Mouse (Mus musculus): ENCODE measurements around the gene Fam13c. TPM values are rescaled to one million over a fixed set of nuclear protein-coding genes. Genes with fewer than 3 reads are reported as not detected.

Gene Fam13c
- polyA plus RNA-seq, 1 experiment, result 22.4 TPM

DNA sequence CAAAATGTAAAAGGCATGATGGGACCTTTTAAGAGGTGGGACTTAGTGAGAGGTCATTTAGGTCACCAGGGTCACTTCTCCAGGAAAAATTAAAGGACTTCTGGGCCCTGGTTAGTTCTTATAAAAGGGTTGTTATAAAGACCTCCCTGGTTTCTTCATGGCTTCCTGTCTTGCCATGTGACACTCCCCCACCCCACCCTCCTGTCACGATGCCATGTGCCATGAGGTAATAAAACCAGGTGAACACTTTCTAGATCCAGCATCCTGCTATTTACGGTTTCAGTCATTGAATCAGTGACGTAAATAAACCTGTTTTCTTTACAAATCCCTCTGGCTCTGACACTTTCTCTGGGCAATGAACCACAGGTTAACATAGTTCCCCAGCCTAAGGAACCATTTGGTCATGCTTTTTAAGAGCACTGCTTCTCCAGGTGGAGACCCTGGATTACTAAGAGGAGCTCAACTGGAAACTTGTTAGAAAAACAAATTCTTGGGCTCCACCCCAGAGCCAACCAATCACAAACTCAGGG lies 146.7 kb downstream of the Fam13c start:
- Histone ChIP-seq H3K9ac (ENCODE audit: low read depth, poor library complexity, severe bottlenecking) (no peak overlapping the region), H3K4me1 (ENCODE audit: control insufficient read depth, insufficient read depth, low read length) (no peaks in the 10 kb centered on the region), H3K27ac (ENCODE audit: insufficient read depth, low read length) (no peak overlapping the region), H3K4me3 (ENCODE audit: low read depth, low read length) (no peak overlapping the region), H3K9me3 (replicated peaks; ENCODE audit: control insufficient read depth, insufficient read depth, low read length, poor library complexity, severe bottlenecking) (no peaks in the 10 kb centered on the region), H3K36me3 (ENCODE audit: control insufficient read depth, insufficient read depth, low read length, poor library complexity, severe bottlenecking) (no peaks in the 10 kb centered on the region), H3K27me3 (ENCODE audit: control insufficient read depth, insufficient read depth, low read length, poor library complexity, severe bottlenecking) (no peaks in the 10 kb centered on the region)
- TF ChIP-seq CTCF (IDR thresholded peaks at IDR 0.05; ENCODE audit: low read depth, low read length), result no peak
- no peak for TF ChIP-seq POLR2A (IDR thresholded peaks at IDR 0.05; ENCODE audit: insufficient read depth, low read length)
- TF ChIP-seq EP300 (IDR thresholded peaks at IDR 0.05; ENCODE audit: insufficient read depth, low read depth, low read length), result no peak

DNA sequence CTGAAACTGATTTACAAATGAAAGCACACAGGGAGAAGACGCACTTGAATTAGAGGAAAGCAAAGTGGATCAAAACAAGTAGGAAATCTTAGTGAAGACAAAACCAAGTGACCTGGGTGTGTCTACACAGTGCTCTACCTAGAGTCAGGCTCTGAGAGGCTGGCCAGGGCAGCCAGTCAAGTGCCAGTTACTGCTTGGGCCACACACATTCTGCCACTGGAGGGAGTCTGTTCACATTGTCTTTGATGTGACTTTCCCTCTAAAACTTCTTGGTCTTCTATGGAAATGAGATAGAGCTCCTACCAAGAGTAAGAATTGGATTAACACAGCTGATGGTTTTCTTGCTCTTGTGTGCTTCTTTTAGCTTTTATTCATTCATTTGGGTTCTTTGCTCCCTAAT lies 153.7 kb downstream of the Fam13c start:
- no peaks in the 10 kb centered on the region for H3K36me3 ChIP-seq (ENCODE audit: control insufficient read depth, insufficient read depth, low read length, poor library complexity, severe bottlenecking)

DNA sequence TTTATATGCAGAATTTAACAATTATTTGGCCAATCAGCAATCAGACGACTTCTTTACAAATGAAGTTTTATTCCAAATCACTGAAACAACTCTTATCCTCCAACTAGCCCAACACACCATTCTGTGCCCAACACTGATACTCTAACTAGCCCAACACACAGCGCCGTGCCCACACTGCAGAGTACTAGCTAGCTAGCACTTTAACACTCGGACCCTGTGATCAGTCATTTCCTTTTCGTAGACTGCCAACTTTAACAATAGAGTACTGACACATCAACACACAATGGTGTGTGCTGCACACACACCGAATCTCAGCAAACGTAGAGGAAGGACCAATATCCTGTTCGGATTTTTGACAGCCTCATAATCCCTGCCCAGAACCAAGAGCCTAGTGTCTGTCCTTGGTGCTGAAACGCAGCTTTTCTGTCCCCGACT lies 157.8 kb downstream of the Fam13c start:
- no peak overlapping the region for H3K27ac ChIP-seq (ENCODE audit: insufficient read depth, low read length)

More for the DNA sequence above, 153.7 kb downstream of the Fam13c start:
- TF ChIP-seq EP300 (IDR thresholded peaks at IDR 0.05; ENCODE audit: insufficient read depth, low read depth, low read length), result no peak
- no peak for TF ChIP-seq POLR2A (IDR thresholded peaks at IDR 0.05; ENCODE audit: insufficient read depth, low read length)
- TF ChIP-seq CTCF (IDR thresholded peaks at IDR 0.05; ENCODE audit: low read depth, low read length), result peak; percentile 15
- H3K4me3 ChIP-seq (ENCODE audit: low read depth, low read length), result no peak overlapping the region
- no peak overlapping the region for H3K9ac ChIP-seq (ENCODE audit: low read depth, poor library complexity, severe bottlenecking)
- no peaks in the 10 kb centered on the region for H3K27me3 ChIP-seq (ENCODE audit: control insufficient read depth, insufficient read depth, low read length, poor library complexity, severe bottlenecking)
- no peak overlapping the region for H3K27ac ChIP-seq (ENCODE audit: insufficient read depth, low read length)
- H3K9me3 ChIP-seq (replicated peaks; ENCODE audit: control insufficient read depth, insufficient read depth, low read length, poor library complexity, severe bottlenecking), result no peaks in the 10 kb centered on the region
- no peaks in the 10 kb centered on the region for H3K4me1 ChIP-seq (ENCODE audit: control insufficient read depth, insufficient read depth, low read length)

DNA sequence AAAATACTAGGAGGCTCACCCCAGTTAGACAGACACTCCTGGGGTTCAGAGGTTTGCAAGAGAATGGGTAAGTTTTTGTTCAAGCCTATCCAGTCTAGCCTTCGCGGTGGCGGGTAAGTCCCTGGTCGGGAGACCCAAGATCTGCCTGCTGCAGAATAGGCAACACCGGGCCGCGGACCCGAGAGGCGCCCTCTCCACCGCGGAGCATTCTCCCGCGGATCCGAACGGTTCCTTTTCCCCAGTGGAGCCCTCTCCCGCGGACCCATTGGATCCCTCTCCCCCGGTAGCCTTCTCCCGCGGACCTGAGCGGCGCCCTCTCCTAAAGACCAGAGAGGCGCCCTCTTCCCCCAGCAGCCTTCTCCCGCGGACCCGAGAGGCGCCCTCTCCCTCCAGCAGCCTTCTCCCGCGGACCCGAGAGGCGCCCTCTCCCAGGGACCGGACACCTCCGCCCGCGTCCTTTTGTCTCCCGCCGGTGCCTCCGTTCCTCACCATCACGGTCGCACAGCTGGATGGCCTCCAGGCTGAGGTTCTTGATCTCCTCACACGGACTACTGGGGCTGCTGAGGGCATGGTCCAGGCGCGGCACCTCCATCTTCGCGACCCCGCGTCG lies 158.3 kb downstream of the Fam13c start:
- TF ChIP-seq POLR2A (IDR thresholded peaks at IDR 0.05; ENCODE audit: insufficient read depth, low read length), result no peak
- TF ChIP-seq CTCF (IDR thresholded peaks at IDR 0.05; ENCODE audit: low read depth, low read length), result no peak
- no peak for TF ChIP-seq EP300 (IDR thresholded peaks at IDR 0.05; ENCODE audit: insufficient read depth, low read depth, low read length)
- peak overlapping the region; percentile 42; the same call in 1 of the 2 replicates for H3K27ac ChIP-seq (ENCODE audit: insufficient read depth, low read length)
- peak overlapping the region; percentile 70 for H3K4me3 ChIP-seq (ENCODE audit: low read depth, low read length)
- no peaks in the 10 kb centered on the region for H3K36me3 ChIP-seq (ENCODE audit: control insufficient read depth, insufficient read depth, low read length, poor library complexity, severe bottlenecking)
- no peaks in the 10 kb centered on the region for H3K9me3 ChIP-seq (replicated peaks; ENCODE audit: control insufficient read depth, insufficient read depth, low read length, poor library complexity, severe bottlenecking)
- H3K9ac ChIP-seq (ENCODE audit: low read depth, poor library complexity, severe bottlenecking), result peak overlapping the region; percentile 73
- H3K27me3 ChIP-seq (ENCODE audit: control insufficient read depth, insufficient read depth, low read length, poor library complexity, severe bottlenecking), result no peaks in the 10 kb centered on the region
- H3K4me1 ChIP-seq (ENCODE audit: control insufficient read depth, insufficient read depth, low read length), result no peaks in the 10 kb centered on the region

More for the DNA sequence above, 157.8 kb downstream of the Fam13c start:
- H3K36me3 ChIP-seq (ENCODE audit: control insufficient read depth, insufficient read depth, low read length, poor library complexity, severe bottlenecking), result no peaks in the 10 kb centered on the region
- H3K9me3 ChIP-seq (replicated peaks; ENCODE audit: control insufficient read depth, insufficient read depth, low read length, poor library complexity, severe bottlenecking), result no peaks in the 10 kb centered on the region
- peak overlapping the region; percentile 70 for H3K4me3 ChIP-seq (ENCODE audit: low read depth, low read length)
- TF ChIP-seq CTCF (IDR thresholded peaks at IDR 0.05; ENCODE audit: low read depth, low read length) (no peak), POLR2A (IDR thresholded peaks at IDR 0.05; ENCODE audit: insufficient read depth, low read length) (no peak), EP300 (IDR thresholded peaks at IDR 0.05; ENCODE audit: insufficient read depth, low read depth, low read length) (no peak)
- no peaks in the 10 kb centered on the region for H3K27me3 ChIP-seq (ENCODE audit: control insufficient read depth, insufficient read depth, low read length, poor library complexity, severe bottlenecking)
- no peak overlapping the region for H3K9ac ChIP-seq (ENCODE audit: low read depth, poor library complexity, severe bottlenecking)
- no peaks in the 10 kb centered on the region for H3K4me1 ChIP-seq (ENCODE audit: control insufficient read depth, insufficient read depth, low read length)

DNA sequence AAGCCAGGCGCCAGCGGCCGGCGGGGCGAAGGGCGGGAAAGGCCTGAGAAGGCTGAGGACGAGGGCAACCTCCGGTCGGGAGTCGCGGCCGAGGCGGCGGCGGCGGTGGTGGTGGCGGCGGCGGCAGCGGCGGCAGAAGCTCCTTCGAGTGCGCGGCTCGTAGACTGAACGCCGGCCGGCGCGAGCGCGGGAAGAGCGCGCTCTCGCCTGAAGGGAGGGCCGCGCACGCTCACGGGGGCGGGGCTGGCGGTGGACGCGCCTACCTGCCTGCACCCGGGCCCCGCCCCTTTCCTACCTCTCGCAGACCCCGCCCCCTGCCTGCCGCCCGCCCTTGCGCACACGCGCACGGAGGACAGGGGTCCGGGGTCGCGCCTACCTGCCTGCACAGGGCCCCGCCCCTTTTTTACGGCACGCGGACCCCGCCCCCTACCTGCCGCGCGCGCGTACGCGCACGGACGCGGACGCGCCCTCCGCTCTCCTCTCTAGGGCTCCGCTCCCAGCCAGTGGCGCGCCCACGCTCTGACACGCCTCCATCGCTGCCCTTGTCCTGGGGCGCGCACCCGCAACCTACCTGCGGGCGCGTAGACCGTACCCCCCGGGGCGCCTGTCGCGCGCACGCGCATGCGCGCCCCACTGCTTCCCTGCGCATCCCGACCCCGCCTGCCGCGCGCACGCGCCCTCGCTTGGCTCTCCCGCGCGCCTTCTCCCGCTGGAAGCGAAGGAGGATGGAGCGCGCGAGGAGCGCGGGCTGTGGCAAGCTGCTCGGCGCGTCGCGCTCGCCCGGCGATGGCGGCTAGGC lies 159.0 kb downstream of the Fam13c start:
- Histone ChIP-seq H3K9me3 (replicated peaks; ENCODE audit: control insufficient read depth, insufficient read depth, low read length, poor library complexity, severe bottlenecking) (no peaks in the 10 kb centered on the region), H3K36me3 (ENCODE audit: control insufficient read depth, insufficient read depth, low read length, poor library complexity, severe bottlenecking) (no peaks in the 10 kb centered on the region), H3K9ac (ENCODE audit: low read depth, poor library complexity, severe bottlenecking) (peak overlapping the region; percentile 73), H3K27me3 (ENCODE audit: control insufficient read depth, insufficient read depth, low read length, poor library complexity, severe bottlenecking) (no peaks in the 10 kb centered on the region), H3K4me1 (ENCODE audit: control insufficient read depth, insufficient read depth, low read length) (no peaks in the 10 kb centered on the region), H3K27ac (ENCODE audit: insufficient read depth, low read length) (peak overlapping the region; percentile 58), H3K4me3 (ENCODE audit: low read depth, low read length) (peak overlapping the region; percentile 70)
- TF ChIP-seq POLR2A (IDR thresholded peaks at IDR 0.05; ENCODE audit: insufficient read depth, low read length) (no peak), EP300 (IDR thresholded peaks at IDR 0.05; ENCODE audit: insufficient read depth, low read depth, low read length) (no peak), CTCF (IDR thresholded peaks at IDR 0.05; ENCODE audit: low read depth, low read length) (no peak)

All from ES-Bruce4 (cell line).